Mouse (Mus musculus) monocyte, adult 5-6 weeks (primary cell): ENCODE data around the gene Slc9a3r2. TPM values are rescaled to one million over a fixed set of nuclear protein-coding genes. Genes with fewer than 3 reads are reported as not detected.

Experiments used
- ATAC-seq: fragments of 153-309, 156-312 bp; replicated peaks from 2 replicates; pipeline ENCODE4 v1.8.0; 2017; ENCODE audit warnings: mild to moderate bottlenecking; ENCODE audit not compliant: low TSS enrichment, insufficient number of reproducible peaks, severe bottlenecking, poor library complexity, low FRiP score
- total RNA-seq: library from RNA; stranded (forward); fragments of 200-1000, 200-491, 200-594 nt; gene quantifications from 3 replicates; pipeline ENCODE4 v1.2.3, GENCODE M21; 2017

Slc9a3r2 gene
- total RNA-seq, 1 experiment from 2014 or later, result 0.48 TPM

GRCm38 (mm10) chr17:24641944-24642343 is 8.2 kb downstream of the Slc9a3r2 start:
- no peak for ATAC-seq

GRCm38 (mm10) chr17:24640581-24640980 is 9.5 kb downstream of the Slc9a3r2 start:
- ATAC-seq, result no peak

GRCm38 (mm10) chr17:24640119-24640518 is 10.0 kb downstream of the Slc9a3r2 start:
- ATAC-seq, result no peak

- ATAC-seq, result no peak
Observed at GRCm38 (mm10) chr17:24639571-24639988, 10.5 kb downstream of the Slc9a3r2 start.

GRCm38 (mm10) chr17:24638840-24639239 is 11.3 kb downstream of the Slc9a3r2 start:
- no peak for ATAC-seq

GRCm38 (mm10) chr17:24638214-24638613 is 11.9 kb downstream of the Slc9a3r2 start:
- no peak for ATAC-seq

GRCm38 (mm10) chr17:24636781-24637481 is 13.2 kb downstream of the Slc9a3r2 start:
- ATAC-seq, result no peak

GRCm38 (mm10) chr17:24635694-24636093 is 14.4 kb downstream of the Slc9a3r2 start:
- no peak for ATAC-seq

GRCm38 (mm10) chr17:24635024-24635423 is 15.1 kb downstream of the Slc9a3r2 start:
- ATAC-seq, result no peak

GRCm38 (mm10) chr17:24633831-24634230 is 16.3 kb downstream of the Slc9a3r2 start:
- no peak for ATAC-seq

GRCm38 (mm10) chr17:24632813-24633449 is 17.2 kb downstream of the Slc9a3r2 start:
- no peak for ATAC-seq

GRCm38 (mm10) chr17:24632167-24632812 is 17.8 kb downstream of the Slc9a3r2 start, which contains the start of the genes Tsc2 and Nthl1:
Gene Tsc2 (minus strand): TSS chr17:24632630.
Gene Nthl1 (plus strand): TSS chr17:24632680.
- peak; percentile 64 for ATAC-seq

- ATAC-seq, result no peak
Observed at GRCm38 (mm10) chr17:24630072-24630471, 20.1 kb downstream of the Slc9a3r2 start.

GRCm38 (mm10) chr17:24628646-24629045 is 21.5 kb downstream of the Slc9a3r2 start:
- peak; percentile 71 for ATAC-seq

- no peak for ATAC-seq
Observed at GRCm38 (mm10) chr17:24625472-24625871, 24.7 kb downstream of the Slc9a3r2 start.

GRCm38 (mm10) chr17:24617561-24618194 is 32.4 kb downstream of the Slc9a3r2 start:
- ATAC-seq, result no peak

- no peak for ATAC-seq
Observed at GRCm38 (mm10) chr17:24610711-24611110, 39.4 kb downstream of the Slc9a3r2 start.

GRCm38 (mm10) chr17:24608874-24609273 is 41.3 kb downstream of the Slc9a3r2 start:
- no peak for ATAC-seq

GRCm38 (mm10) chr17:24608370-24608769 is 41.8 kb downstream of the Slc9a3r2 start:
- no peak for ATAC-seq
